ENCODE assay signal across 31 mouse cellular contexts in genomic region chrX:104612531-104612930, GRCm38 (mm10). TPM values are rescaled to one million over a fixed set of nuclear protein-coding genes. Genes with fewer than 3 reads are reported as not detected.
DNase-seq lines count a peak whose midpoint lies in the region; ATAC-seq lines count a peak whose summit lies in the region.
"Had no signal": no experiment of that assay in that cellular context is flagged by ENCODE, and none has a peak within 500 bp of the region (broad histone marks: within the 10 kb centered on the region; RNA-seq: fewer than 3 reads in every experiment).

No protein-coding gene starts in this region.

- H3K9me3 ChIP-seq in liver, embryonic 11.5 days (ENCODE audit: control insufficient read depth, low read length): no peaks in the 10 kb centered on the region
- H3K9me3 ChIP-seq in liver, embryonic 15.5 days (replicated peaks): no peaks in the 10 kb centered on the region
- H3K9me3 ChIP-seq: embryonic facial prominence, embryonic 10.5 days; embryonic facial prominence, embryonic 13.5 days; forebrain, embryonic 10.5 days; forebrain, embryonic 13.5 days; heart, embryonic 12.5 days; heart, embryonic 15.5 days had no signal

- H3K4me2 ChIP-seq in liver, embryonic 11.5 days: no peak overlapping the region
- H3K4me2 ChIP-seq in liver, embryonic 15.5 days: no peak overlapping the region
- H3K4me2 ChIP-seq: embryonic facial prominence, embryonic 13.5 days; forebrain, embryonic 13.5 days; heart, embryonic 12.5 days; heart, embryonic 15.5 days; hindbrain, embryonic 14.5 days had no signal

- WGBS in liver, embryonic 11.5 days: 78% methylated on average over 10 of the region's 10 CpGs
- WGBS in liver, embryonic 15.5 days (ENCODE audit: insufficient replicate concordance): 64% methylated on average over 10 of the region's 10 CpGs

- H3K27ac ChIP-seq in liver, embryonic 11.5 days (ENCODE audit: low read depth, low read length): no peak overlapping the region
- H3K27ac ChIP-seq in liver, embryonic 15.5 days (replicated peaks): no peak overlapping the region
- H3K27ac ChIP-seq: embryonic facial prominence, embryonic 10.5 days; embryonic facial prominence, embryonic 13.5 days; forebrain, embryonic 10.5 days; forebrain, embryonic 13.5 days; gastrocnemius, adult 2 months; heart, embryonic 15.5 days; hindbrain, embryonic 14.5 days; hindbrain, postnatal 0 days had no signal

- intact Hi-C loops in heart, postnatal 14 days (cut with DNase I): no loop called here

- H3K4me3 ChIP-seq in liver, embryonic 11.5 days (ENCODE audit: low read depth, low read length): no peak overlapping the region
- no peak overlapping the region for H3K4me3 ChIP-seq in liver, embryonic 15.5 days (replicated peaks)
- H3K4me3 ChIP-seq: embryonic facial prominence, embryonic 10.5 days; embryonic facial prominence, embryonic 13.5 days; erythroblast, embryonic 14.5 days; forebrain, embryonic 10.5 days; forebrain, embryonic 13.5 days; gastrocnemius, adult 2 months; heart, embryonic 12.5 days; heart, embryonic 15.5 days had no signal

- no peaks in the 10 kb centered on the region for H3K4me1 ChIP-seq in liver, embryonic 11.5 days (replicated peaks; ENCODE audit: control insufficient read depth, insufficient read depth, low read length)
- no peaks in the 10 kb centered on the region; the same call in 1 of the 2 replicates for H3K4me1 ChIP-seq in liver, embryonic 15.5 days (replicated peaks)
- H3K4me1 ChIP-seq: embryonic facial prominence, embryonic 10.5 days; embryonic facial prominence, embryonic 13.5 days; forebrain, embryonic 10.5 days; forebrain, embryonic 13.5 days; heart, embryonic 12.5 days; heart, embryonic 15.5 days had no signal

- H3K27me3 ChIP-seq in liver, embryonic 11.5 days (replicated peaks; ENCODE audit: control insufficient read depth, insufficient read depth, low read length): peaks cover 3% of the 10 kb centered on the region
- H3K27me3 ChIP-seq in liver, embryonic 15.5 days: no peaks in the 10 kb centered on the region
- H3K27me3 ChIP-seq: embryonic facial prominence, embryonic 13.5 days; forebrain, embryonic 13.5 days; heart, embryonic 12.5 days; heart, embryonic 15.5 days had no signal

- ATAC-seq in liver, embryonic 11.5 days (replicated peaks; ENCODE audit: low FRiP score): no peak; the same call in 1 of the 2 replicates
- peak; percentile 59; the same call in 1 of the 2 replicates for ATAC-seq in erythroid progenitor cell, adult 5-6 weeks (replicated peaks; ENCODE audit: low FRiP score, poor library complexity, severe bottlenecking)
- 0 out of 2 replicates have a peak, but pooled peaks have one; percentile 52 for ATAC-seq in liver, embryonic 15.5 days (ENCODE audit: insufficient read depth)
- ATAC-seq in megakaryocyte, adult 5-6 weeks (ENCODE audit: poor library complexity, severe bottlenecking): no peak
- ATAC-seq: activated CD4-positive, CD25-positive, alpha-beta regulatory T cell, adult 4 months; forebrain, embryonic 13.5 days; forebrain, embryonic 16.5 days; hindbrain, postnatal 0 days; inflammation-experienced regulatory T-cells, adult 6 months had no signal

- H3K36me3 ChIP-seq in liver, embryonic 11.5 days (ENCODE audit: control insufficient read depth, insufficient read depth, low read length): no peaks in the 10 kb centered on the region
- no peaks in the 10 kb centered on the region for H3K36me3 ChIP-seq in liver, embryonic 15.5 days (replicated peaks)
- H3K36me3 ChIP-seq: embryonic facial prominence, embryonic 10.5 days; embryonic facial prominence, embryonic 13.5 days; forebrain, embryonic 10.5 days; heart, embryonic 12.5 days; heart, embryonic 15.5 days had no signal

- H3K9ac ChIP-seq in liver, embryonic 11.5 days (ENCODE audit: low read depth, low read length): no peak overlapping the region
- H3K9ac ChIP-seq in liver, embryonic 15.5 days: no peak overlapping the region
- H3K9ac ChIP-seq: embryonic facial prominence, embryonic 13.5 days; forebrain, embryonic 13.5 days; heart, embryonic 12.5 days; heart, embryonic 15.5 days; hindbrain, embryonic 14.5 days had no signal

- DNase-seq in liver: peak; percentile 26
- no peak for DNase-seq in liver, embryonic 11.5 days (ENCODE audit: low spot score)
- DNase-seq in heart, postnatal 14 days: no peak
- DNase-seq: adrenal gland, adult 8-10 months; adrenal gland, postnatal 25 days; cerebellum, adult 11-12 months; cerebellum, adult 8-10 months; cerebellum, postnatal 10 days; cerebellum, postnatal 36 days; embryo, embryonic 11 days; gastrocnemius, adult 2 months; gastrocnemius, postnatal 14 days; heart, adult 18-20 months; heart, postnatal 10 days; heart, postnatal 4 days had no signal

RNA-seq across cellular contexts. Expression of gene Zdhhc15, which starts 58.3 kb away (rescaled TPM):
- polyA plus RNA-seq in liver, embryonic 11.5 days (2014; fragmentation: Nextera tagmentation; extraction: Ambion mirVana): 8.0 and 8.4 TPM in 2 replicates
- total RNA-seq in erythroid progenitor cell, adult 5-6 weeks (2015; ENCODE audit: low replicate concordance): 3.6 and 10.9 TPM in 2 replicates
- total RNA-seq in erythroid progenitor cell, adult 5-6 weeks (2017; ENCODE audit: low replicate concordance): 4.9 and 6.8 TPM in 2 replicates
- polyA plus RNA-seq in liver, embryonic 15.5 days (2015; fragmentation: Nextera tagmentation; extraction: Ambion mirVana): 1.2 and 1.5 TPM in 2 replicates
- total RNA-seq in megakaryocyte, adult 5-6 weeks (2015): 1.4 and 2.1 TPM in 2 replicates
- total RNA-seq in megakaryocyte, adult 5-6 weeks (2017): 1.8 and 2.0 TPM in 2 replicates
- total RNA-seq in heart, postnatal 14 days (2021): 1 to 10 TPM; 1.7 TPM
- total RNA-seq: MEL had no signal

Comparison
In these comparisons a context has a peak if more than half of its experiments do, and no peak if none do; other contexts are left out.
1. ATAC-seq: peak in erythroid progenitor cell, adult 5-6 weeks (single experiment) and liver, embryonic 15.5 days (single experiment); none in liver, embryonic 11.5 days (single experiment) and megakaryocyte, adult 5-6 weeks (single experiment).